Mouse (Mus musculus): Measurements from ENCODE around the gene A930009A15Rik. TPM values are rescaled to one million over a fixed set of nuclear protein-coding genes. Genes with fewer than 3 reads are reported as not detected.

Gene A930009A15Rik
- polyA plus RNA-seq (2012; ENCODE audit: low replicate concordance) = not detected in 2 replicates

DNA sequence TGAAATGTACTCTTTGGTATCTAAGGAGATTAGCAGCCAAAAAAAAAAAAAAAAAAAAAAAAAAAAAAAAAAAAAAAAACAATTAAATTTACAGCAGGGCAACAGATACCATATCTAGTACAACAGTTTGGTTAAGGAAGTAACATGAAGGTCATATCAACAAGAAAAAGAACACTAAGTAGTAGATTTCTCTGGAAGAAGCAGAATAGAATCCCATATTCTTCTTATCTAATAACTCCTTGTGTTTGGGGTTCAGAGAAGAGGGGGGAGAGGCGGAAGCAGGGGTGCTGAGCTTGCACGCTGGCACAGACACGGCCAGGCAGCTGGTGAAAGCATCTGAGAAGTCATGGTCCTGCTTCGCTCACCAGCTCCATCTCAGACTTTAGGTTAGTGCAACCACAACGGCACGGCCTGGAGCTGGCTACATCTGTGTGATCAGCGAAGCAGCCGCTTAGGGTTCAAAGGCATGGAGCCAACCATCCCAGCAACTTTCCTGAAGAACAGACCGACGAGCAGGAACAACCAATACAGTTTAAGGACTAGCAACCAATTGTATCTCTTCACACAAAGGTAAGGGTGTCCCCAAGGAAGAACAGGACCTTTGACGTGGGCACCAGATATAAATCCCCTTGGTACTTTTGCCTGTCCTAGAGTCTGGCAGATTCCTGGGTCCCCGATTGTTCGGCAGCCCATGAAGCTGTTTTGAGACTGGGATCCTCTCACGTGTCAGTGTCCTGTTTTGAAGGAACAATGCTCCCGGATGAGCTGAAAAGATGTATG is at the start of gene A930009A15Rik:
A930009A15Rik (plus strand) TSS at position 275 of the 780 bp plus-strand sequence.

GRCm38 (mm10) chr10:115587301-115587969 is 17.6 kb downstream of the A930009A15Rik start, which contains the start of gene Lgr5:
Gene Lgr5, minus strand, starts transcription at chr10:115587780.

Other genes starting within 250 kb of the A930009A15Rik start
- gene Tmem19, start 207.5 kb upstream of the A930009A15Rik start, polyA plus RNA-seq (2012; ENCODE audit: low replicate concordance) = 2.5 and 7.8 TPM in 2 replicates
- gene Thap2, start 185.5 kb upstream of the A930009A15Rik start, polyA plus RNA-seq (2012; ENCODE audit: low replicate concordance) = 8.6 and 15.8 TPM in 2 replicates
- 11.0 and 19.8 TPM in 2 replicates for gene Zfc3h1, start 185.0 kb upstream of the A930009A15Rik start, polyA plus RNA-seq (2012; ENCODE audit: low replicate concordance)
- gene Lgr5, start 17.8 kb downstream of the A930009A15Rik start, polyA plus RNA-seq (2012; ENCODE audit: low replicate concordance) = 0.07 TPM in 1 of 2 replicates, not detected in the other
- gene Tspan8, start 246.8 kb downstream of the A930009A15Rik start, polyA plus RNA-seq (2012; ENCODE audit: low replicate concordance) = 1.5 TPM in 1 of 2 replicates, not detected in the other

Data from hematopoietic multipotent progenitor cell, adult 10-12 weeks (in vitro differentiated cells).